Mouse (Mus musculus): Measurements from ENCODE around the gene Trmt112.

Trmt112 gene

GRCm38 (mm10) chr19:6925307-6925573 is 15.7 kb downstream of the Trmt112 start, which contains the start of gene Catsperz:
Gene Catsperz (minus strand): TSS chr19:6925380.
- no peak for DNase-seq (ENCODE audit: low read depth, low spot score)

DNA sequence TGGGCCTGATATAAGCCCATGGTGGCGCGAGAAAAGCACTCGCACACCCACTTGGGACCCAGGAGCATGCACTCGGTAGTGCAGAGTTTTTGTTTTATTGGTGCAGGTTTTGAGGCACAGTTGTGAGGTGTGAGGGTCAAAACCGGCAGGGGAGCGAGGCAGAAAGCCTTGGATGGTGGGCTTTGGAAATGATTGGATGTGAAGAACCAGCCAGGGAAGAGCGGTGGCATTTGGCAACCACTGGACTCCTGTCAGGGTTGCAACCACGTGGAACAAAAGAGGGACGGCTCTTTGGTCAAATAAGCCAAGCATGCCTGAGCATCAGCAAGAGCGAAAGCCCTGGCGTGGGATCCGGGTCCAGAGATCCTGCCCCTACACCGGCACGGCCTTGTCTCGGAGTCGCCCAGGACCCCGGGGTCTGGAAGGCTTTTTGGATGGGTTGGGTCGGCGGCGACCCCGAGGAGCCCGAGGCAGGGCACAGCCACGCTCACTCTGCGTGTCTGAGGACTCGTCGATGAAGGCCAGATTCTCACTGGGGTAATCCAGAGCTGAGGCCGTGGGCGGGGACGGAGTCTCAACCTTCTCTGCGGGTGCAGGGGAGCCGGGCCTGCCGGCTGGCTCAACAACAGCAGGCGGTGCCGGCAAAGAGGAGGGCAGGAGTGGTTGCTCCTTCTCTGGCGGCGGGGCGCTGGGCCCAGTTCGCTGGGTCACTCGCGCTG is 16.3 kb downstream of the Trmt112 start:
- no peak for DNase-seq (ENCODE audit: low read depth, low spot score)

GRCm38 (mm10) chr19:6926559-6927255 is 17.2 kb downstream of the Trmt112 start:
- DNase-seq (ENCODE audit: low read depth, low spot score) = no peak

GRCm38 (mm10) chr19:6928080-6928479 is 18.6 kb downstream of the Trmt112 start:
- DNase-seq (ENCODE audit: low read depth, low spot score) = no peak

GRCm38 (mm10) chr19:6931002-6931401 is 21.5 kb downstream of the Trmt112 start:
- DNase-seq (ENCODE audit: low read depth, low spot score) = no peak

DNA sequence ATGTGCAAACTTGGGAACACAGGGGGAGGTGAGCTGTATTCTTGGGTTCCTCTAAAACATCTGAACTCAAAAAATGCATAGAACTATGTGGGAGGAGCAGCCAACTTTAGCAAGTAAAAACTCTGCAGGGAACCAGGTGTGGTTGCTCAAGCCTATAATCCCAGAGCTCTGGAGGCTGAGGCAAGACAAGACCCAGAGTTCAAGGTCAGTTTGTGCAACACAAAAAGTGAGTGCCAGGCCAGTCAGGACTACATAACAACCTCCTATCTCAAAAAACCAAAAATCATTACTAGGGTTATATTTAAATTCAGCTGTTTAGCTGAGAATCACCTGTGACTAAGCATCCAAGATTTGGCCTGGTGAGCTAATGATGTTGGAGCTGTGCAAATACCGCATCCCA is 22.5 kb downstream of the Trmt112 start:
- DNase-seq (ENCODE audit: low read depth, low spot score) = no peak

DNA sequence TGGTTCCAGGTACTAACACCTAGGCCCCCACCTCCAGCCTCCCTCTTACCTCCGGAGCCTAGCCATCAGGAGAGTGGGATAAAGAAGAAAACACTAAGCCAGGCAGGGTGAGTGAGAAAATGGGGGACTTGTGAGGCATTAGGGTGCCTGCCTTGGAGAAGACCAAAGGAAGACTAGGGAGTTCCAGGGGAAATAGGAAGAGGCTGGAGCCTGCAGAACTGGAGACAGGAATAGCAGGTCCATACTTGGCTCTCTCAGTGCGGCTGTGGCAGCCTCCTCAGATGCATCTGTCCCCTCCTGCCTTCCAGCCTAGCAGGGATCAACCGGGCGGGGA is 23.6 kb downstream of the Trmt112 start:
- DNase-seq (ENCODE audit: low read depth, low spot score) = no peak

DNA sequence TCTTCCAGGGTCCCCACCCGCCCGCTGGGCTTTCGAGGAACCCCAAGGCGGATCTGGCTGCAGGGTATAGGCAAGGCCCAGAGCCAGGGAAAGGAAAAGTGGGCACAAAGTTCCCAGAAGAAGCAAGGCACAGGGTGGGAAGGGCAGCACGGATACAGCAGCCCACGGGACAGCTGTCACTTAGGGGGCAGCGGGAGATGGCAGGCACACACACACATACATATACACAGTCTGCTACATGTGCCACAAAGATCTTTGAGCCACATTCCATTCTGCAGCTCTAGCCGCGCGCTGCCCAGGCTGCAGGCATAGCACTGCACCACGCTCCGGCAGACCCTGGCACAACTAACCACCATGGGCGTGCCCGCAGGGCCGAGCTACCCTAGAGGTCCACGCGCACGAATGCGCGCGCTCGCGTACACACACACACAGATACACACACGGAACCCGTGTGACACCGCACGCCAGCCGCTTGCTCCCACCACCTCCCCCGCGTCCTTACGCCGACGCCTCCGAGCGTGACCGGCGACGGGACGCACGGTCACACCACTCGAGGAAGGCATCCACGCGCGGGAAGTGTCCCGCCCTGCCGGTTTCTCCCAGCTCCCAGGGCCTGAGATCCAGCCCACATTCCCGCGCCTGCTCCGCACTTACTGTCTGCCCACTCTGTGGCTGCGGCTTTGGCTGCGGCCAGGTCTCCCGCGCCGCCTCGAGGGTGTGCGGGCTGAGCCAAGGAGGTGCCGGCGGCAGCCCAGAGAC is 24.1 kb downstream of the Trmt112 start:
- no peak for DNase-seq (ENCODE audit: low read depth, low spot score)

- DNase-seq (ENCODE audit: low read depth, low spot score) = no peak
These were observed 24.9 kb downstream of the Trmt112 start, which contains the start of gene Kcnk4 for GRCm38 (mm10) chr19:6934195-6934977. Gene Kcnk4 (minus strand): TSS chr19:6934515.

- no peak for DNase-seq (ENCODE audit: low read depth, low spot score)
These were observed 26.8 kb downstream of the Trmt112 start for GRCm38 (mm10) chr19:6936299-6936698.

DNA sequence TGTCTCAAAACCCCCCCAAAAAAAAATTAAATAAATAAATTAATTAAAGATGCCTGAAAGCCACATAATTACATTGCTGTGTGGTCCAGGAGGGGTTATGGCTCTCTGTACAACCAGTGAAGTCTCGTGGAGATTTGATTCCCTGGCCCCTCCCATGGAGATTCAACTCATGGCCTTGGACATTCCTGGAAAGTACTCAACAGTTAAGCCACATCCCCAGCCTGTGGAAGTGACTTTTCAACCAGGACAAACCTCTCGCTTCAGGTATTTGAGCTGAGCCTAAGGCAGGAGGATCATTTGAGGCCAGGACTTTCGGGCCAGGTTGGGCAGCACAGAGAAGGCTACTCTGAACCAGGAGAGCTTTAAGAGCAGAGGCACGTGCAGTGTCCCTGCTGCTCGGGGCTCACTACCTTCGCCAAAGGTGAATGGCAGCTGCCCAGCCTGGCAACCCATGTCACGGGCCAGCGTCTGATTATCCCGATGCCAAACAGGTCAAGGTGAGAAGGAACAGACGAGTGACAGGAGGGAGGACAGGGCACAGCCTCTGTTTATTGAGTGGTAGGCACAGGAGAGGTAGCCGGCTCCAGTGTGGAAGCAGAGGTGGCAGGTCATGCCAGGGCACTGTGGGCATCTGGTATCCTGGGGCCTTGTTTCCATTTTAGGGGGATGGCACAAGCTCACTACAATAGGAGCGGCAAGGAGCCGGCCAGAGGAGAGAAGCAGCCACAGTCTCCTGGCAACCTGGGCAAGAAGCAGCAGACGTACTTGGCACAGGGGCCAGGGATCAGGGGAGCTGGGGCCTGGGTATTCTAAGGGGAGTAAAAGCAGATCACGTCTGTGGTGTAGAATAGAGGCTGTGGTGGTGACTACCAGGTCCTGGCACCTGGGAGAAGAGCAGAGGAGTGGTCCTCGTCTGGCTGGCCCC is 28.3 kb downstream of the Trmt112 start:
- DNase-seq (ENCODE audit: low read depth, low spot score) = no peak

DNA sequence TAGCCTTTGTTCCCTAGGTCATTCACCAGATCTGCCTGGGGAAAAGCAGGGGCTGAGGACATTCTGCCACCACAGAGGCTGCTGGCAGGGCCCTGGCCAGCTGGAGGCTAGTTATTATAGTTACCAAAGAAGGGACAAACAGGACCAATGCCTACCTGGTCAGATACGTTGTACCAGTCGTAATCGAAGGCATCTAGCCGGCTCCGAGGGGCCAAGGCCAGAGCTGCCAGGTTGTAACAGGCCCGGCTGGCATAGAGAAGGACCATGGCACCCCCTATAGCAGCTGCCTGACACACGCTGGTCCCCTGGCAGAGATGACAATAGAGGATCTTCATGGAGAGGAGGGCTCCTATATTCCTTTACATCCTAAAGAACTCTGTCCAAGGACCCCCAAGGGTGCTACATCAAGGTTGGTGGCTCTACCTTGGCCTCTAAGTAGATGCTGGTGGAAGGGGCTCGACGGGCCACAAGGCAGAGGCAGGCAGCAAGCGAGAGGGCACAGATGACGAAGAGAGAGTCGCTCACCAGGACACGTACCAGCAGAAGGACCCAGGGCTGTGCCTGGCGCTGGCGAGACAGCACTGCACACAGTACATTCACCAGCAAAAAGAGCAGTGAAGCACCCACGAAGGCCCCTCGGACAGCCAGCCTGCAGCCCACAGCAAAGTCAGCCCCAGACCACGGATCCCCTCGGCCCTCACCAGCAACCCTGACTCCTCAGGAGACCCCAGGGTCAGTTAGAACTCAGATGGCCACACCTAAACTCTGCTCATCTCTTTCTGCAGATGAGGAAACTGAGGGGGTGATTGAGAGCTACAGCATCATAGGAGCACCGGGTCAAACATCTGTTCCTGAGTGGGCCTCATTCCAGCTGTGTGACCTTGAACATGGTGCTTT is 29.9 kb downstream of the Trmt112 start:
- no peak for DNase-seq (ENCODE audit: low read depth, low spot score)

- no peak for DNase-seq (ENCODE audit: low read depth, low spot score)
These were observed 31.2 kb downstream of the Trmt112 start for GRCm38 (mm10) chr19:6940396-6941351.

DNA sequence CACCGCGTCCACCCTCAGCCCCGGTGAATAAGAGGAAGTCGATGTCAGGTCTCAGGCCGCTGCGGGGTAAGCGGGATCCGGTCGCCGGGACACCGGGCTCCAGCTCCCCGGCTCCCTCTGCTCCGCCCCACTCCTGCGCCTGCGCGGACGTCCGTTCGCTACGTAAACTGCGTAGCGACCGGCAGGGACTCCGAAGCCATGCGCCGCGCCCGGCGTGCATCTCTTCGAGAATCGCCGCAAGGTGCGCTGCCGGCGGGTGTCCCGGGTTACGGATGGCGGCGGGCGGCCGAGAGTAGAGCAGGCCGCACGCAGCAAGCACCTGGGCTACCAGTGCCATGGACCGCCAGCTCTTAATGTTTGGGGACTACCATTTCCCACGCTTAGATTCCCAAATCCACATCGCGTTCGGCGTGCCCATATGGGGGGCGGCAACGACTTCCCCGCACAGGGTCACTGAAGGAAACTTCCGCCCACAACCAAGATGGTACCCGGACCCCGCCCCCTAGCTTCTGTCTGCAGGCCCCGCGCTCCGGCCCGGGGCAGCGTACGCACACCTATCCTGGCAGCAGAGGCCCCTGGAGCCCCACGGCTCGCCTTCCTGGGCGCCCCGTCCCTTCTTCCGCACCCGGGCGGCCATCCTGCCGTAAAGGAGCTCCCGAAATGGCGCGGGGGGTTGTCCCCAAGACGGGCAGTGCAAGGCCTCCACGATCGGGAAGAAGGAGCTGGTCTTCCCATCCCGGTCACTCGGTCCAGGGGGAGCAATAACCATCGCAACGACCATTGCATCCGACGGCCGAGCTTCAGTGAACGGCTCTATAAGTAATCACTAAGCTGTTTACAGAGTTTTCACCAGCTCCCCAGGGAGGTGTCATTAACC is 32.1 kb downstream of the Trmt112 start, which contains the start of gene Bad:
Gene Bad, plus strand, starts transcription at position 490 of the 877 bp plus-strand sequence.
- DNase-seq (ENCODE audit: low read depth, low spot score) = peak; percentile 88

GRCm38 (mm10) chr19:6942249-6942691 is 32.8 kb downstream of the Trmt112 start, which contains the start of gene Gpr137:
Gene Gpr137 (minus strand): TSS chr19:6942480.
- peak; percentile 80 for DNase-seq (ENCODE audit: low read depth, low spot score)

DNA sequence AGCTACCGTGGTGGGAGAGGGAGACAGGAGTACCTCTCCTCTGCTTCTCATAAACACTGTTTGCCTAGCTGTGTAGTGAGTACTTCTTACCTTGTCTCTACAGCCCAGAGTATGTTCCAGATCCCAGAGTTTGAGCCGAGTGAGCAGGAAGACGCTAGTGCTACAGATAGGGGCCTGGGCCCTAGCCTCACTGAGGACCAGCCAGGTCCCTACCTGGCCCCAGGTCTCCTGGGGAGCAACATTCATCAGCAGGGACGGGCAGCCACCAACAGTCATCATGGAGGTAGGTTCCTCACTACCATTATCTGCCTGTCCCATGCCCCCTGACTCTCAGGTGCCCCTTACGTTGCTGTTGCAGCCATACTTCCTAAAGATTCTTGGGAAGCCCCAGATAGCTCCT is 33.3 kb downstream of the Trmt112 start:
- no peak for DNase-seq (ENCODE audit: low read depth, low spot score)

GRCm38 (mm10) chr19:6943709-6944108 is 34.2 kb downstream of the Trmt112 start:
- no peak for DNase-seq (ENCODE audit: low read depth, low spot score)
